Mouse (Mus musculus): ENCODE measurements around the gene Col23a1.

DNA sequence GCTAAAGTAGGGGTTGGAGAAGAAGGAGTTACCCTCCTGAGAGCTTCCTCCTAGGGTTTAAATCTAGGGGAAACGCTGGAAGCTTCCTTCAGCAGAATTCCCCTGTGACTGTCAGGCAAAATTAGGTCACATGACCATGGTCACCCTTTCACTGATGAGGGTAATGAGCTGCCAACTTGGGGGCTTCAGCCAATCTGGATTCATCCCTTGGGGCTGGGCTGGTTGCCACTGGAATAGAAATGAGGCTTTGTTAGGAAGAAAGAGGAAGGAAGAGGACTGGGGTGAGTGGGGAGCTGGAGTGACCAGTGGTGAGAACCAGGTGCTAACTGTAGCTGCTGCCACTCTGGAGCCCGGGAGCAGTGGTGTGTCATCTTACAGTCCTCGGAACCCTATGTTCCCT is 6.0 kb downstream of the Col23a1 start:
- TF ChIP-seq CTCF (IDR thresholded peaks at IDR 0.05; ENCODE audit: low read depth) (no peak), EP300 (IDR thresholded peaks at IDR 0.05; ENCODE audit: low read depth) (no peak)

Measured in heart, postnatal 0 days (tissue).